Mouse (Mus musculus): Measurements from ENCODE around the gene Itm2b. TPM values are rescaled to one million over a fixed set of nuclear protein-coding genes. Genes with fewer than 3 reads are reported as not detected.

Itm2b gene
- polyA plus RNA-seq, 1 experiment from 2014 or later, result 508 TPM

- ATAC-seq, result no peak
- WGBS, result 89% methylated on average over 8 of the region's 8 CpGs
- no peak overlapping the region for H3K4me2 ChIP-seq
- H3K27me3 ChIP-seq, result no peaks in the 10 kb centered on the region
- no peaks in the 10 kb centered on the region for H3K9me3 ChIP-seq (replicated peaks)
- no peak overlapping the region for H3K4me3 ChIP-seq
- 0 out of 2 replicates have a peak, but pooled peaks cover 7% of the 10 kb centered on the region for H3K4me1 ChIP-seq
- H3K9ac ChIP-seq, result no peak overlapping the region
- no peak overlapping the region for H3K27ac ChIP-seq
- peaks cover 40% of the 10 kb centered on the region for H3K36me3 ChIP-seq (ENCODE audit: poor library complexity, severe bottlenecking)
These were observed 9.6 kb downstream of the Itm2b start for GRCm38 (mm10) chr14:73375445-73375844.

DNA sequence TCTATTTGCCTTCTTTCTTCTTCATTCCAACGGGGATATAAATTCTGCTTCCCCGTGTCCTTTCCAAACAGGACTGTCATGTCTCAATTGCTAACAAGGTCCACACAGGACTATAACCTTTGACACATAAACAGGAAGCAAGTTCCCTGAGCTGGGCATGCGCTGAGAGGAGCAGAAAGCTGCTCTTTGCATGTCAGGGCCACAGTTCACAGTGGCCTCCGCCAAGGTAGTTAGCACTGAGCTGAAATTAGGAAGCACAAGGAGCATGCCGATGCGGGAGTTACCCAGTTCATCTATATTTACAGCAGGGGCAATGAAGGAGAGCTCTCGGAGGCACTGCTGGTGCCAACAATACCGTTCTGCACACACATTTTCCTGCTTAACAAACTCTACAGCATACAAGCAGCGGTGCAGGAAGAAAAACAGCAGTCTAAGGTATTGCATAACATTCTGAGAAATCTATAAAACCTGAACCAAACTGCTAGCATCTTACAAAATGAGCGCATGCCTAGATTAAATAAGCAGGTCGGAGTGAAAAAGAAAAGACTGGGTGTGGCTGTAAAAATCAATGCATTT, 10.7 kb downstream of the Itm2b start:
- H3K36me3 ChIP-seq (ENCODE audit: poor library complexity, severe bottlenecking), result peaks cover 37% of the 10 kb centered on the region
- no peak overlapping the region for H3K4me3 ChIP-seq
- ATAC-seq, result no peak
- WGBS, result 81% methylated on average over 11 of the region's 11 CpGs
- no peak overlapping the region for H3K9ac ChIP-seq
- H3K4me1 ChIP-seq, result 0 out of 2 replicates have a peak, but pooled peaks cover 7% of the 10 kb centered on the region
- no peak overlapping the region; the same call in 1 of the 2 replicates for H3K27ac ChIP-seq
- no peaks in the 10 kb centered on the region for H3K9me3 ChIP-seq (replicated peaks)
- no peaks in the 10 kb centered on the region for H3K27me3 ChIP-seq
- no peak overlapping the region for H3K4me2 ChIP-seq

GRCm38 (mm10) chr14:73373606-73374005, 11.5 kb downstream of the Itm2b start:
- Histone ChIP-seq H3K27ac (no peak overlapping the region), H3K27me3 (no peaks in the 10 kb centered on the region), H3K9me3 (replicated peaks) (no peaks in the 10 kb centered on the region), H3K9ac (no peak overlapping the region), H3K36me3 (ENCODE audit: poor library complexity, severe bottlenecking) (peaks cover 30% of the 10 kb centered on the region), H3K4me1 (0 out of 2 replicates have a peak, but pooled peaks cover 7% of the 10 kb centered on the region), H3K4me3 (no peak overlapping the region), H3K4me2 (no peak overlapping the region)
- 90% methylated on average over 8 of the region's 8 CpGs for WGBS
- ATAC-seq, result no peak

DNA sequence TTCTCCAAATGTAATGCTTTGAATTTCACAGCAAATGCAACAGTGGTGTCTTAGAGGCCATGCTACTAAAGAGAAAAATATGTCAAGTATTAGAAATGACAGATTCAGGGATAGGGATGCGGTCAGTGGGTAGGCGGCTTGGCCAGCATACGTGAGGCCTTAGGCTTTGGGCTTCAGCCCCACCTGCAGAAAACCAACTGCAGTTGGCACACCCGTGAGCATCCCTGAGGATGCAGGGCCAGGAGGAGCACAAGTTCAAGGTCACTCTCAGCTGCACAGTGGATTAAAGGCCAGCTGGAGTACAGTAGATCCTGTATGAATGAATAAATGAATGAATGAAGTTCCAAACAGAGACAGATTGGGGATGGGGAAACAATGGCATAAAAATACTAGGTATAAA, 12.1 kb downstream of the Itm2b start:
- H3K9me3 ChIP-seq (replicated peaks), result no peaks in the 10 kb centered on the region
- H3K27ac ChIP-seq, result no peak overlapping the region
- H3K36me3 ChIP-seq (ENCODE audit: poor library complexity, severe bottlenecking), result peaks cover 29% of the 10 kb centered on the region
- 0 out of 2 replicates have a peak, but pooled peaks cover 7% of the 10 kb centered on the region for H3K4me1 ChIP-seq
- H3K4me2 ChIP-seq, result no peak overlapping the region
- no peak overlapping the region for H3K4me3 ChIP-seq
- no peaks in the 10 kb centered on the region for H3K27me3 ChIP-seq
- ATAC-seq, result no peak
- WGBS, result 91% methylated on average over 4 of the region's 4 CpGs
- H3K9ac ChIP-seq, result no peak overlapping the region

GRCm38 (mm10) chr14:73371577-73371976, 13.5 kb downstream of the Itm2b start:
- Histone ChIP-seq H3K27ac (no peak overlapping the region), H3K4me2 (no peak overlapping the region), H3K9ac (no peak overlapping the region), H3K4me3 (no peak overlapping the region), H3K27me3 (no peaks in the 10 kb centered on the region), H3K9me3 (replicated peaks) (no peaks in the 10 kb centered on the region), H3K4me1 (no peaks in the 10 kb centered on the region), H3K36me3 (ENCODE audit: poor library complexity, severe bottlenecking) (peaks cover 33% of the 10 kb centered on the region)
- no peak for ATAC-seq
- 89% methylated on average over 4 of the region's 4 CpGs for WGBS

DNA sequence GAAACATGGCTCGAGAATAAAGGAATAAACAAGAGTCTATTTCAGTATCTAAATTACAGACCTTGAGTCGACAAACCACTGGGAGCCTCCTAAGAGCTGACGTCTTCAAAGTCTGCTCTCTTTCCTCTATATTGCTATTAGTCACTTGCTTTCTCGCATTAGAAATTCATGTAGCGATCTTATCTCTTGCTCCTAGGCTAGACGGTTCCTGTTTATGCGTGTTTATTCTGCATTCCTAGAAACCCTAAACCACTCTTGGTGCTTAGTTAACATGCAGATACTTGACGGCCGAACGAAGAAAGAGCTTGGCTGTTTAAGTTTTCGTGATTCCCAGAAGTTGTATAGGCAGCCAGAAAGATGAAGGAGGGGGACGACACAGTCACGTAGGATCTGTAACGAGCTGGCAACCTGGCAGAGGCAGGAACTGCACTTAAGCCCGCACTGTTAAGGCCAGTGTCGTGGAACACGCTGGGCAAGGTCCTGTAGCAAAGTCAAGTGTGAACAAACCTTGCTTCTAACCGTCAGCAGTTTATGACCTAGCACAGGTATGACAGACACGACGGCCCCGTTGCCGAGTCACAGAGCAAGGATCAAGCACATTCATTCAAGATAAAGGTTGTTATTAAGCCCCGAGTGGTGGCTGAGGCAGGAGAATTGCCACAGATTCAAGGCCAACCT, 14.3 kb downstream of the Itm2b start:
- WGBS, result 83% methylated on average over 23 of the region's 23 CpGs
- no peak for ATAC-seq
- Histone ChIP-seq H3K9me3 (replicated peaks) (no peaks in the 10 kb centered on the region), H3K4me1 (no peaks in the 10 kb centered on the region), H3K36me3 (ENCODE audit: poor library complexity, severe bottlenecking) (peaks cover 40% of the 10 kb centered on the region), H3K27me3 (no peaks in the 10 kb centered on the region), H3K27ac (no peak overlapping the region), H3K4me2 (no peak overlapping the region), H3K9ac (no peak overlapping the region), H3K4me3 (no peak overlapping the region)

DNA sequence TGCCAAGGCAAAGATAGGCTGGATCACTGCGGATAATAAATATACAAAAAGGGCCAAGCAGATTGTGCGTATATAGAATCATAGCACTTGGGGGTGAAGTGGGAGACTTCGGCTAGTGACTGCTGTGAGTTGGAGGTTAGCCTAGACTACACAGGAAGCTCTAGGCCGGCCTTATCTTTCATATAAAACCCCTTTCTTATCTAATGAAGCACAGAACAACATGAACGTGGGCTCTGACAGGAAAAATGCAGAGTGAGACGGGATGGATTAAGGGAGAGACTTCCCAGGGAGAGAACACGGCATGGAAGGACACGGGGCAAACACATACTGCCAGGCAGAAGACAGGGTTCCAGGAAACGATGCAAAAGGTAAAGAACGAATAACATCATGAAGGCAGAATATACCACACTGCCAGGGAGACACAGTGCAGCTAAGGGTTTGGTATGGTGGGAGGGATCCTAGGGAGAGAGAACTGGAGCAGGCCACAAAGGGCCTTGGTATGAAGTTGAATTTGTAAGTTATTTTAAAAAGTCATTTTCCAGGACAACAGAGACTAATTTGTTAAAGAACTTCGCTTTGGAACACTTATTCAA, 14.9 kb downstream of the Itm2b start:
- WGBS, result 87% methylated on average over 11 of the region's 11 CpGs
- ATAC-seq, result no peak

GRCm38 (mm10) chr14:73369634-73370033, 15.5 kb downstream of the Itm2b start:
- 90% methylated on average over 4 of the region's 4 CpGs for WGBS
- no peak for ATAC-seq
- H3K27ac ChIP-seq, result no peak overlapping the region
- no peaks in the 10 kb centered on the region for H3K4me1 ChIP-seq
- H3K4me3 ChIP-seq, result no peak overlapping the region
- H3K36me3 ChIP-seq (ENCODE audit: poor library complexity, severe bottlenecking), result peaks cover 52% of the 10 kb centered on the region
- H3K9me3 ChIP-seq (replicated peaks), result no peaks in the 10 kb centered on the region
- no peak overlapping the region for H3K4me2 ChIP-seq
- no peak overlapping the region for H3K9ac ChIP-seq
- H3K27me3 ChIP-seq, result no peaks in the 10 kb centered on the region

More for the DNA sequence above, 14.9 kb downstream of the Itm2b start:
- Histone ChIP-seq H3K4me2 (no peak overlapping the region), H3K4me3 (no peak overlapping the region), H3K4me1 (no peaks in the 10 kb centered on the region), H3K9ac (no peak overlapping the region), H3K9me3 (replicated peaks) (no peaks in the 10 kb centered on the region), H3K36me3 (ENCODE audit: poor library complexity, severe bottlenecking) (peaks cover 47% of the 10 kb centered on the region), H3K27ac (no peak overlapping the region), H3K27me3 (no peaks in the 10 kb centered on the region)

DNA sequence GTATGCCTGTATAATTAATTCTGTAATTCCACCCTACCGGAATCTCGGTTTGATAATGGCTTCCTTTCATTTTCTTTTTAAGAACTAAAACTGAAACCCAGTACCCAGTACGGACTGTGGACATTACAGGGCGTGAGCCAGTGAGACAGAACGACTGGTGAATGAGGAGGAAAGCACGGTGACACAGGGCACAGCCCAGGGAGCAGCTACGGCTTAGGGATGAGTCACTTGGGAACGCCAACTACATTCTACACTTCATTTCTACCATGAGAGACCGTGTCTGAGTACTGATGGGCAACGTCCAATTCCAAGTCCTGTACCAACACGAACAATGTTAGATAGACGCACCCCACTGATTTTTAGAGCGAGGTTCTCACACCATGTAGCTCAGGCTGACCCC, 16.1 kb downstream of the Itm2b start:
- no peak for ATAC-seq
- WGBS, result 92% methylated on average over 13 of the region's 13 CpGs
- Histone ChIP-seq H3K9me3 (replicated peaks) (no peaks in the 10 kb centered on the region), H3K4me2 (no peak overlapping the region), H3K9ac (no peak overlapping the region), H3K36me3 (ENCODE audit: poor library complexity, severe bottlenecking) (peaks cover 59% of the 10 kb centered on the region), H3K4me1 (no peaks in the 10 kb centered on the region), H3K27ac (no peak overlapping the region), H3K4me3 (no peak overlapping the region), H3K27me3 (no peaks in the 10 kb centered on the region)

- H3K4me3 ChIP-seq, result no peak overlapping the region
- H3K9ac ChIP-seq, result no peak overlapping the region
- H3K4me1 ChIP-seq, result no peaks in the 10 kb centered on the region
- no peak for ATAC-seq
- no peaks in the 10 kb centered on the region for H3K9me3 ChIP-seq (replicated peaks)
- H3K27ac ChIP-seq, result no peak overlapping the region
- 98% methylated on average over 13 of the region's 13 CpGs for WGBS
- H3K4me2 ChIP-seq, result no peak overlapping the region
- H3K27me3 ChIP-seq, result no peaks in the 10 kb centered on the region
- peaks cover 66% of the 10 kb centered on the region for H3K36me3 ChIP-seq (ENCODE audit: poor library complexity, severe bottlenecking)
These were observed 16.9 kb downstream of the Itm2b start for GRCm38 (mm10) chr14:73368221-73368620.

DNA sequence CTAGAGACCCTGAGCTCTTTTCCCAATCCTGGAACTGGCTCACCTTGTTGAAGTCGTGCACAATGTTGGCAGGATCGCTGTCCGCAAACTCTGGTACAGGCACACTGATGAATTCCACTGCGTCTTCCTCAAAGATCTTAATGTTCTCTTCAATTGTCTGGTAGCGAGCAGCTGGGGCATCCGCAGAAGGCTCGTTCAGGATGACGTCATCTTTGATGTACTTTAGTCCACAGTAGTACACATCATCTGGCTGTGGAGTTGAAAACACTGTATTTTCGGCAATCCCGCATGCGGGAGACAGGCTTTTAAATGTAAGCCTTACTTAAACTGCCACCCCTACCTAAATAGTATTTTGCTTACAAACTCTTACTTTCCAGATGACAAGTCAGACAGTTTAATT, 18.8 kb downstream of the Itm2b start:
- WGBS, result 67% methylated on average over 11 of the region's 11 CpGs
- no peak overlapping the region for H3K4me3 ChIP-seq
- no peak overlapping the region for H3K27ac ChIP-seq
- ATAC-seq, result peak; percentile 61; the same call in 1 of the 2 replicates
- no peaks in the 10 kb centered on the region for H3K9me3 ChIP-seq (replicated peaks)
- H3K4me2 ChIP-seq, result no peak overlapping the region
- no peaks in the 10 kb centered on the region for H3K4me1 ChIP-seq
- H3K9ac ChIP-seq, result no peak overlapping the region
- no peaks in the 10 kb centered on the region for H3K27me3 ChIP-seq
- peaks cover 78% of the 10 kb centered on the region for H3K36me3 ChIP-seq (ENCODE audit: poor library complexity, severe bottlenecking)

DNA sequence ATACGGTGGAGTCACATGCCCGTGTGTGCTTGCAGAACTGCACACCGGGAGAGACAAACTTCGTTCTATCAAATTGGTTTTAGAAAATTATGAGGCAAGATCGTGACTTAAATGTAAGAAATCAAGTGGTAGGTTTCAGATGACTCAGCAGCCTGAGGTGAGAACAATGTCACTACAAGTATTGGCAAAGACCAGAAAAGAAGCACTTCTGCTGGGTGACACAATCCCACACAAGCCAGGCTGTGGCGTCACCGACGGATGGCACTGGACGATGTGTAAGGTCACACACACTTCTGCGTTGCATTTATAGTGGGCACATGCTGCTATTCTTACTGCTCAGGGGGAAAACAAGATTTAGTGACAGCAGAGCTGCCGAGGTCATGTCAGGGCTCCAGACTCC, 21.3 kb downstream of the Itm2b start:
- WGBS, result 98% methylated on average over 11 of the region's 11 CpGs

More for the DNA sequence above, 21.3 kb downstream of the Itm2b start:
- no peak overlapping the region for H3K9ac ChIP-seq
- no peaks in the 10 kb centered on the region for H3K27me3 ChIP-seq
- no peak for ATAC-seq
- no peaks in the 10 kb centered on the region for H3K4me1 ChIP-seq
- no peak overlapping the region for H3K4me3 ChIP-seq
- H3K27ac ChIP-seq, result no peak overlapping the region
- no peak overlapping the region for H3K4me2 ChIP-seq
- no peaks in the 10 kb centered on the region for H3K9me3 ChIP-seq (replicated peaks)
- H3K36me3 ChIP-seq (ENCODE audit: poor library complexity, severe bottlenecking), result peaks cover 96% of the 10 kb centered on the region
